Mouse (Mus musculus): ENCODE results near the gene Olfr625-ps1. TPM values are rescaled to one million over a fixed set of nuclear protein-coding genes. Genes with fewer than 3 reads are reported as not detected.

The Olfr625-ps1 gene
- polyA plus RNA-seq (2014; fragmentation: Illumina TruSeq; extraction: RNeasy Lipid Tissue Mini Kit (QIAGEN cat#74804); ENCODE audit: low read depth, low replicate concordance) = not detected

DNA sequence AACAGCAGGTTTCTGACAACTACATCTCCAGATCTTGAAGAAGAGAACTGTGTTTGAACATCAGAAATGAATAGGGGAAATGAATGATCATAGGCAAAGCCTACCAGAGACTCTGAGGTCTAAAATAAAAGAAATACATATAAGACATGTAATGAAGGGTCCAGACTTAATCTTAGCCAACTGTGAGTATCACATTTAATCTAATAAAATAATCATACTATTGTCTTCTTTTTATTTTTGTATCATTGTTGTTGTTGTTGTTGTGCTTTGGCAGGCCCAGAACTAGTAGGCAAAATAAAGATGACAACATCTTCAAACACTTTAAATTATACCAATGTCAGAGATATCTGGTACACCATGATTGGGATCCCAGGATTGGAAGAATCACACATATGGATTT lies at the start of gene Olfr625-ps1:
TSS of gene Olfr625-ps1 (plus strand) at position 301 of the 400 bp plus-strand sequence.

DNA sequence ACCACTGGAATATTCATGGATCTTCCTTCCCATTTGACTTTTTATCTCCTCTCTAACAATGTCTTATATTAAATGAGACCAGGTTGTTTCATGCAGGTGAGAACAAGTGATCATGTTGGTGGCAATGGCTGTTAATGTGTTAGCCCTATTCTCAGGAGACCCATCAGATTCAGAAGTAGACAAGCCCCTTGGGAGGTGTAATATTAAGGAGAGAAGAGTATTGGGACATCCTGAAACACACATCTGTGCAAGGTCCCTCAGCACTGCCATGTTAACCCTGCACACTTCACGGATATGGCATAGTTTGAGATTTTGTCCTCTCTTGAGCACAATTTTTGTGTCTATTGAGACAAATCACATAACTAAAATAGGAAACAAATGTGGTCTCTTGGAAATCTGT lies 39.9 kb upstream of the Olfr625-ps1 start, which contains the start of gene Olfr622:
TSS of gene Olfr622 (minus strand) at position 101 of the 400 bp plus-strand sequence.

DNA sequence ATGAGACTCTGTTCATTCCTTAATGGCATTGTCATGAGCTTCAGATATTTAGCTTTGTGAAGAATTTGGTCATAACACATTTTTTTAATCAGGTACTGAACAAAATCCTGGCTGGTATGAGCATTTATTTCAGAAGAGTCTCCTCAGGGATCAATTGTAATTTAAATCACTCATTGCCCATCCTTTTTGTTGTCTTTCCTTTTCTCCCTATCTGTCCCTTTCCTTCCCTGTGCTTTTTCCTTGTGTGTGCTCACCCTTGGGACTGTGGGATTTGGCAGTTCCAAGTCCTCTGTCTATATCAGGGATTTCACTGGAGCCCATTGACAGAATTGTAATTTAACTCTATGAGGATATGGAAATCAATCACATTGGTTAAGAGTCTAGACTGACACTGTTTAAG lies 18.9 kb upstream of the Olfr625-ps1 start, which contains the start of gene Olfr623:
TSS of gene Olfr623 (minus strand) at position 101 of the 400 bp plus-strand sequence.

DNA sequence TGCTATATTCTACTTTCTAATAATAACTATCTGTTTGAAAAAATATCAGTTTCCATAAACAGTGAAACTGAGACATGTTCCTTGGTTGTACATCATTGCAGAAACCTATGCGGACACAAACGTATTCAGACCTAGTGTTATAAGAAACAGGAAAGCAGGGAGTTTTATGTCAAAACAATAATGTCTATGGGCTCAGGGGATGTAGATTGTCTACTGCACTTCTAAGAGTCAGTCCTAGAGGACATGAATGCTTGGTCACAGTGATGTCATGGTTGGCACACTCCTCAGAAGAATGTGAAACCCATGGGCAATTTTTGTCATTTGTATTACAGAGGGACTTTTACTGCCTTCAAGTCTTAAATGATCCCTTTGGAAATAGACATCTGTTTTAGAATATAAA lies 11.4 kb upstream of the Olfr625-ps1 start, which contains the start of gene Olfr624:
TSS of gene Olfr624 (minus strand) at position 101 of the 400 bp plus-strand sequence.

DNA sequence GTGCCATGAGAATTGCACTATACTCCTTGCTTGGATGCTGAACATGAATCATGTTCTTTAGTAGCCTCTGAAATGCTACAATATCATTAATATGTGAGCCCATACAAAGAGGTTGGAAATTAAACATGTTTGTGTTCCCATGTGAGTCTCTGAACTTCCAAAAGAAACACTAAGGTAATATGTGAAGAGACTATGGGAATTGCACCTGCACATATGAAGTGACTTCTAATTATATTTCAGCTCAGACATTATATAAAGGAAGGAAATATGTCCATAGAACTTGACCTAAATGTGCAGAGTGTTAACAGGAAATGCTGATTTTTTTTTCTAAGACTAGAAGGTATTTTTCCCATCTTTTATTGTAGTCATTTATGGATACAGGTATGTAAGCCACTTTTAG lies 31.9 kb downstream of the Olfr625-ps1 start, which contains the start of gene Olfr243:
TSS of gene Olfr243 (plus strand) at position 301 of the 400 bp plus-strand sequence.

DNA sequence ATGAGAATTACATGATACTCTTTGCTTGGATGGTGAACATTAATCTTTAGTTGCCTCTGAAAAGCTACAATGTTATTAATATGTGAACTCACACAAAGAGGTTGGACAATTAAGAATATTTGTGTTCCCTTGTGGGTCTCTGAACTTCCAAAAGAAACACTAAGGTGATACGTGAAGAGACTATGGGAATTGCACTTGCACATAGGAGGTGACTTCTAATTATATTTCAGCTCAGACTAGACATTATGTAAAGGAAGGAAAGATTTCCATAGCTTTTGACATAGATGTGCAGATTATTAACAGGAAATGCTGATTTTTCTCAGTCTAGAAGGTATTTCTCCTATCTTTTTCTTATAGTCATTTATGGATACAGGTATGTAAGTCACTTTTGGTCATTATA lies 47.6 kb downstream of the Olfr625-ps1 start, which contains the start of gene Olfr628:
TSS of gene Olfr628 (plus strand) at position 301 of the 400 bp plus-strand sequence.

Other genes with a start within 250 kb of the Olfr625-ps1 start
- gene Olfr605, start 237.3 kb upstream of the Olfr625-ps1 start, polyA plus RNA-seq (2014; fragmentation: Illumina TruSeq; extraction: RNeasy Lipid Tissue Mini Kit (QIAGEN cat#74804); ENCODE audit: low read depth, low replicate concordance) = not detected
- not detected for gene Olfr606, start 233.7 kb upstream of the Olfr625-ps1 start, polyA plus RNA-seq (2014; fragmentation: Illumina TruSeq; extraction: RNeasy Lipid Tissue Mini Kit (QIAGEN cat#74804); ENCODE audit: low read depth, low replicate concordance)
- not detected for gene Olfr607, start 218.6 kb upstream of the Olfr625-ps1 start, polyA plus RNA-seq (2014; fragmentation: Illumina TruSeq; extraction: RNeasy Lipid Tissue Mini Kit (QIAGEN cat#74804); ENCODE audit: low read depth, low replicate concordance)
- gene Olfr608, start 212.8 kb upstream of the Olfr625-ps1 start, polyA plus RNA-seq (2014; fragmentation: Illumina TruSeq; extraction: RNeasy Lipid Tissue Mini Kit (QIAGEN cat#74804); ENCODE audit: low read depth, low replicate concordance) = not detected
- gene Olfr609, start 184.7 kb upstream of the Olfr625-ps1 start, polyA plus RNA-seq (2014; fragmentation: Illumina TruSeq; extraction: RNeasy Lipid Tissue Mini Kit (QIAGEN cat#74804); ENCODE audit: low read depth, low replicate concordance) = not detected
- gene Olfr610, start 170.6 kb upstream of the Olfr625-ps1 start, polyA plus RNA-seq (2014; fragmentation: Illumina TruSeq; extraction: RNeasy Lipid Tissue Mini Kit (QIAGEN cat#74804); ENCODE audit: low read depth, low replicate concordance) = not detected
- gene Olfr611, start 161.9 kb upstream of the Olfr625-ps1 start, polyA plus RNA-seq (2014; fragmentation: Illumina TruSeq; extraction: RNeasy Lipid Tissue Mini Kit (QIAGEN cat#74804); ENCODE audit: low read depth, low replicate concordance) = not detected
- gene Olfr612, start 140.0 kb upstream of the Olfr625-ps1 start, polyA plus RNA-seq (2014; fragmentation: Illumina TruSeq; extraction: RNeasy Lipid Tissue Mini Kit (QIAGEN cat#74804); ENCODE audit: low read depth, low replicate concordance) = not detected
- not detected for gene Olfr613, start 134.6 kb upstream of the Olfr625-ps1 start, polyA plus RNA-seq (2014; fragmentation: Illumina TruSeq; extraction: RNeasy Lipid Tissue Mini Kit (QIAGEN cat#74804); ENCODE audit: low read depth, low replicate concordance)
- not detected for gene Olfr615, start 126.6 kb upstream of the Olfr625-ps1 start, polyA plus RNA-seq (2014; fragmentation: Illumina TruSeq; extraction: RNeasy Lipid Tissue Mini Kit (QIAGEN cat#74804); ENCODE audit: low read depth, low replicate concordance)
- not detected for gene Olfr616, start 113.6 kb upstream of the Olfr625-ps1 start, polyA plus RNA-seq (2014; fragmentation: Illumina TruSeq; extraction: RNeasy Lipid Tissue Mini Kit (QIAGEN cat#74804); ENCODE audit: low read depth, low replicate concordance)
- not detected for gene Olfr617, start 109.7 kb upstream of the Olfr625-ps1 start, polyA plus RNA-seq (2014; fragmentation: Illumina TruSeq; extraction: RNeasy Lipid Tissue Mini Kit (QIAGEN cat#74804); ENCODE audit: low read depth, low replicate concordance)
- not detected for gene Olfr618, start 92.6 kb upstream of the Olfr625-ps1 start, polyA plus RNA-seq (2014; fragmentation: Illumina TruSeq; extraction: RNeasy Lipid Tissue Mini Kit (QIAGEN cat#74804); ENCODE audit: low read depth, low replicate concordance)
- gene Olfr619, start 82.1 kb upstream of the Olfr625-ps1 start, polyA plus RNA-seq (2014; fragmentation: Illumina TruSeq; extraction: RNeasy Lipid Tissue Mini Kit (QIAGEN cat#74804); ENCODE audit: low read depth, low replicate concordance) = not detected
- gene Olfr620, start 70.2 kb upstream of the Olfr625-ps1 start, polyA plus RNA-seq (2014; fragmentation: Illumina TruSeq; extraction: RNeasy Lipid Tissue Mini Kit (QIAGEN cat#74804); ENCODE audit: low read depth, low replicate concordance) = not detected
- gene Olfr622, start 40.0 kb upstream of the Olfr625-ps1 start, polyA plus RNA-seq (2014; fragmentation: Illumina TruSeq; extraction: RNeasy Lipid Tissue Mini Kit (QIAGEN cat#74804); ENCODE audit: low read depth, low replicate concordance) = not detected
- gene Olfr623, start 19.0 kb upstream of the Olfr625-ps1 start, polyA plus RNA-seq (2014; fragmentation: Illumina TruSeq; extraction: RNeasy Lipid Tissue Mini Kit (QIAGEN cat#74804); ENCODE audit: low read depth, low replicate concordance) = not detected
- gene Olfr624, start 11.5 kb upstream of the Olfr625-ps1 start, polyA plus RNA-seq (2014; fragmentation: Illumina TruSeq; extraction: RNeasy Lipid Tissue Mini Kit (QIAGEN cat#74804); ENCODE audit: low read depth, low replicate concordance) = 0.38 TPM
- gene Olfr243, start 32.0 kb downstream of the Olfr625-ps1 start, polyA plus RNA-seq (2014; fragmentation: Illumina TruSeq; extraction: RNeasy Lipid Tissue Mini Kit (QIAGEN cat#74804); ENCODE audit: low read depth, low replicate concordance) = not detected
- gene Olfr628, start 47.7 kb downstream of the Olfr625-ps1 start, polyA plus RNA-seq (2014; fragmentation: Illumina TruSeq; extraction: RNeasy Lipid Tissue Mini Kit (QIAGEN cat#74804); ENCODE audit: low read depth, low replicate concordance) = not detected
- not detected for gene Olfr629, start 62.2 kb downstream of the Olfr625-ps1 start, polyA plus RNA-seq (2014; fragmentation: Illumina TruSeq; extraction: RNeasy Lipid Tissue Mini Kit (QIAGEN cat#74804); ENCODE audit: low read depth, low replicate concordance)
- not detected for gene Olfr630, start 74.6 kb downstream of the Olfr625-ps1 start, polyA plus RNA-seq (2014; fragmentation: Illumina TruSeq; extraction: RNeasy Lipid Tissue Mini Kit (QIAGEN cat#74804); ENCODE audit: low read depth, low replicate concordance)
- not detected for gene Olfr69, start 88.9 kb downstream of the Olfr625-ps1 start, polyA plus RNA-seq (2014; fragmentation: Illumina TruSeq; extraction: RNeasy Lipid Tissue Mini Kit (QIAGEN cat#74804); ENCODE audit: low read depth, low replicate concordance)
- not detected for gene Olfr68, start 97.0 kb downstream of the Olfr625-ps1 start, polyA plus RNA-seq (2014; fragmentation: Illumina TruSeq; extraction: RNeasy Lipid Tissue Mini Kit (QIAGEN cat#74804); ENCODE audit: low read depth, low replicate concordance)
- not detected for gene Olfr67, start 109.1 kb downstream of the Olfr625-ps1 start, polyA plus RNA-seq (2014; fragmentation: Illumina TruSeq; extraction: RNeasy Lipid Tissue Mini Kit (QIAGEN cat#74804); ENCODE audit: low read depth, low replicate concordance)
- gene Hbb-bt, start 131.3 kb downstream of the Olfr625-ps1 start, polyA plus RNA-seq (2014; fragmentation: Illumina TruSeq; extraction: RNeasy Lipid Tissue Mini Kit (QIAGEN cat#74804); ENCODE audit: low read depth, low replicate concordance) = 7.9 TPM
- gene Hbb-bs, start 145.4 kb downstream of the Olfr625-ps1 start, polyA plus RNA-seq (2014; fragmentation: Illumina TruSeq; extraction: RNeasy Lipid Tissue Mini Kit (QIAGEN cat#74804); ENCODE audit: low read depth, low replicate concordance) = 125 TPM
- gene Hbb-bh2, start 157.8 kb downstream of the Olfr625-ps1 start, polyA plus RNA-seq (2014; fragmentation: Illumina TruSeq; extraction: RNeasy Lipid Tissue Mini Kit (QIAGEN cat#74804); ENCODE audit: low read depth, low replicate concordance) = not detected
- not detected for gene Hbb-bh1, start 160.4 kb downstream of the Olfr625-ps1 start, polyA plus RNA-seq (2014; fragmentation: Illumina TruSeq; extraction: RNeasy Lipid Tissue Mini Kit (QIAGEN cat#74804); ENCODE audit: low read depth, low replicate concordance)
- gene Hbb-y, start 170.5 kb downstream of the Olfr625-ps1 start, polyA plus RNA-seq (2014; fragmentation: Illumina TruSeq; extraction: RNeasy Lipid Tissue Mini Kit (QIAGEN cat#74804); ENCODE audit: low read depth, low replicate concordance) = not detected
- gene Olfr66, start 203.5 kb downstream of the Olfr625-ps1 start, polyA plus RNA-seq (2014; fragmentation: Illumina TruSeq; extraction: RNeasy Lipid Tissue Mini Kit (QIAGEN cat#74804); ENCODE audit: low read depth, low replicate concordance) = not detected
- not detected for gene Olfr64, start 211.8 kb downstream of the Olfr625-ps1 start, polyA plus RNA-seq (2014; fragmentation: Illumina TruSeq; extraction: RNeasy Lipid Tissue Mini Kit (QIAGEN cat#74804); ENCODE audit: low read depth, low replicate concordance)
- gene Olfr65, start 220.8 kb downstream of the Olfr625-ps1 start, polyA plus RNA-seq (2014; fragmentation: Illumina TruSeq; extraction: RNeasy Lipid Tissue Mini Kit (QIAGEN cat#74804); ENCODE audit: low read depth, low replicate concordance) = not detected
- not detected for gene Olfr631, start 246.1 kb downstream of the Olfr625-ps1 start, polyA plus RNA-seq (2014; fragmentation: Illumina TruSeq; extraction: RNeasy Lipid Tissue Mini Kit (QIAGEN cat#74804); ENCODE audit: low read depth, low replicate concordance)

Measured in sigmoid colon, adult 10 weeks (tissue).